In the genomic region with DNA sequence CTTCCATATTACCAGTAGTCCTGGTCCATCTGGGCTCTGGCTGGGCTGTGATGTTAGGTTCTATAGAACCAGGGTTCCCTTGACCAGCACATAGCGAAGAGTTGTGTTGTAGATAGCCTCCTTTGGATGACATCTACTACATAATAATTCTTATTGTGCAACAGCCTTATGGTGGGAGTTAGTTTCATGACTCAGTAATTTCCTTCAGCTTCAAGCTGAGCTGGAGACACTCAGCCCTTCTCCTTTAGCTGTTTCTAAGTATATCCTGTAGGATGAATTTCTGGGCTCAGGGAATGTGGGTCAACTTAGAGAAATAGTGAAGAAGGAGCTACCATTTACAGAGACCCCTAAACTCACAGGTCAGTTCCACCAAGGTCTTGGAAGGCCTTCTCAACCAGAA, we compare ENCODE assay signal across 19 mouse cellular contexts.
"Had no signal": no experiment of that assay in that cellular context is flagged by ENCODE, and none has a peak within 500 bp of the region (broad histone marks: within the 10 kb centered on the region; RNA-seq: fewer than 3 reads in every experiment).

No protein-coding gene starts in this region.

- ATAC-seq: intestine, postnatal 0 days; midbrain, embryonic 13.5 days; midbrain, embryonic 16.5 days had no signal

- DNase-seq: kidney, adult 2 months; kidney, postnatal 25 days; layer of hippocampus, adult 9-11 months; liver, embryonic 13.5 days; lung, adult 2 months; lung, postnatal 36 days; retina, postnatal 1 day; right cerebral cortex, postnatal 4 days; thymus, adult 18-20 months; thymus, postnatal 36 days had no signal

- H3K4me3 ChIP-seq: layer of hippocampus, adult 2 months; liver, embryonic 13.5 days; megakaryocyte, embryonic 14.5 days; midbrain, embryonic 13.5 days; myocyte; neural tube, embryonic 13.5 days; stomach, embryonic 15.5 days had no signal

- H3K9ac ChIP-seq: liver, embryonic 13.5 days; midbrain, embryonic 13.5 days; neural tube, embryonic 13.5 days; stomach, embryonic 15.5 days had no signal

- H3K4me2 ChIP-seq: liver, embryonic 13.5 days; midbrain, embryonic 13.5 days; neural tube, embryonic 13.5 days; stomach, embryonic 15.5 days had no signal

- H3K36me3 ChIP-seq: liver, embryonic 13.5 days; midbrain, embryonic 13.5 days; neural tube, embryonic 13.5 days; stomach, embryonic 15.5 days had no signal

- H3K9me3 ChIP-seq: liver, embryonic 13.5 days; megakaryocyte, embryonic 14.5 days; midbrain, embryonic 13.5 days; neural tube, embryonic 13.5 days; stomach, embryonic 15.5 days had no signal

- H3K27ac ChIP-seq: kidney, postnatal 0 days; layer of hippocampus, adult 2 months; liver, embryonic 13.5 days; midbrain, embryonic 13.5 days; neural tube, embryonic 13.5 days; stomach, embryonic 15.5 days had no signal

- H3K27me3 ChIP-seq: megakaryocyte, embryonic 14.5 days; stomach, embryonic 15.5 days had no signal
